Mouse (Mus musculus) Muller cell, postnatal 12 days (primary cell): ENCODE measurements around the gene Ptprh.
"Not testable (repeated sequence)": the region's sequence is repeated elsewhere in the genome, so short reads cannot be mapped to it uniquely, and the experiment has no call there.

ENCODE experiments used
- DNase-seq: peaks from one replicate; pipeline ENCODE4 v3.0.0-alpha.2; 2015; ENCODE audit errors: inconsistent ontology term

Gene Ptprh

DNA sequence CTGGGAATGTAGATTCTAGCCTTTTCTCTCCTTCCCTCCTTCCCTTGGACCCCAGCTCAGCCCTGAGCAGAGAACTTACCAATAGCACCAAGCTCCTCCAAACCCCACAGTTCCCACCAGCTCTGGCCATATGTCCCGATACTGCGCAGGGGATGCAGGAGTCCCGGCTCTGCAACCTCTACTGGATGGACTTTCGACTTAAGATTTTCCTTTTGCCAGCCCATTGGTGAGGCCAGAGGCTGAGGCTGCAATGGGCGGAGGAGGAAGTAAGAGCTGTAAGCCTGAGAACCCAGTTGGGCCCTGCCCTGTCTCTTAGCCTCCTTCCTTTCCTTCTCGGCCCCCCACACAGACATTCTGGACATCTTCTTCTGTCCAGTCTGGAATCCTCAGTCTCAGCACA lies 872 bp downstream of the Ptprh start:
- DNase-seq, result no peak

DNA sequence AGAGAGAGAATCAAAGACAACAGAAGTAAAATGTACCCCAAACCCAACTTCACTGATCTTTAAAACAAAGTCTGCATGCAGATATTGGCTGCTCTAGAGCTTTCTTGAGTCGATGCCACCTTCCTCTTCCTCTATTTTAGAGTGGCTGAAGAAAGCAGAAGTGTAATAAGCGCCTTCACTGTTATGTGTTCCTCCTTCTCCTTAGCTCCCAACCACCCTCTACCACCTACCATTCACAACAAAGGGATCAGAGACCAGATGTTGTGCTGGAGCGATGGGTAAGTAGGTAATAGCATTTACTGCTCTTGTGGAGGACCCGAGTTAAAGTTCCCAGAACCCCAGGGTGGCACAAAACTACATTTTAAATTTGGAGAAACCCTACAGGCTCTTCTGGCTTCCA lies 6.8 kb downstream of the Ptprh start:
- DNase-seq, result not testable (repeated sequence)

DNA sequence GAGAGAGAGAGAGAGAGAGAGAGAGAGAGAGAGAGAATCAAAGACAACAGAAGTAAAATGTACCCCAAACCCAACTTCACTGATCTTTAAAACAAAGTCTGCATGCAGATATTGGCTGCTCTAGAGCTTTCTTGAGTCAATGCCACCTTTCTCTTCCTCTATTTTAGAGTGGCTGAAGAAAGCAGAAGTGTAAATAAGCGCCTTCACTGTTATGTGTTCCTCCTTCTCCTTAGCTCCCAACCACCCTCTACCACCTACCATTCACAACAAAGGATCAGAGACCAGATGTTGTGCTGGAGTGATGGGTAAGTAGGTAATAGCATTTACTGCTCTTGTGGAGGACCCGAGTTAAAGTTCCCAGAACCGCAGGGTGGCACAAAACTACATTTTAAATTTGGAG lies 22.4 kb downstream of the Ptprh start:
- not testable (repeated sequence) for DNase-seq

DNA sequence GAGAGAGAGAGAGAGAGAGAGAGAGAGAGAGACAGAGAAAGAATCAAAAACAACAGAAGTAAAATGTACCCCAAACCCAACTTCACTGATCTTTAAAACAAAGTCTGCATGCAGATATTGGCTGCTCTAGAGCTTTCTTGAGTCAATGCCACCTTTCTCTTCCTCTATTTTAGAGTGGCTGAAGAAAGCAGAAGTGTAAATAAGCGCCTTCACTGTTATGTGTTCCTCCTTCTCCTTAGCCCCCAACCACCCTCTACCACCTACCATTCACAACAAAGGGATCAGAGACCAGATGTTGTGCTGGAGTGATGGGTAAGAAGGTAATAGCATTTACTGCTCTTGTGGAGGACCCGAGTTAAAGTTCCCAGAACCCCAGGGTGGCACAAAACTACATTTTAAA lies 31.5 kb downstream of the Ptprh start:
- not testable (repeated sequence) for DNase-seq

DNA sequence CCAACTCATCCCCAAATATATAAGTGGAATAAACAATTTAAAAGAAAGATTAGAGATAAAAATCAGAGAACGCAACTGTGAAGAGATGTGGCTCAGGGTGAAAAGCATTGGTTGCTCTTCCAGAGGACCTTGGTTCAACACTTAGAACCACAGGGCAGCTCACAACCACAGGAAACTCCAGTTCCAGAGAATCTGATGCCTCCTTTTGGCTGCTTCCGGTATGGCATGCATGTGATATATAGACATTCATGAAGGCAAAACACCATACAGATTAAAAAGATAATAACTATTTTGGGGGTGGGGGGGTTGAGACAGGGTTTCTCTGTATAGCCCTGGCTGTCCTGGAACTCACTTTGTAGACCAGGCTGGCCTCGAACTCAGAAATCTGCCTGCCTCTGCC lies 41.2 kb downstream of the Ptprh start:
- DNase-seq, result no peak

DNA sequence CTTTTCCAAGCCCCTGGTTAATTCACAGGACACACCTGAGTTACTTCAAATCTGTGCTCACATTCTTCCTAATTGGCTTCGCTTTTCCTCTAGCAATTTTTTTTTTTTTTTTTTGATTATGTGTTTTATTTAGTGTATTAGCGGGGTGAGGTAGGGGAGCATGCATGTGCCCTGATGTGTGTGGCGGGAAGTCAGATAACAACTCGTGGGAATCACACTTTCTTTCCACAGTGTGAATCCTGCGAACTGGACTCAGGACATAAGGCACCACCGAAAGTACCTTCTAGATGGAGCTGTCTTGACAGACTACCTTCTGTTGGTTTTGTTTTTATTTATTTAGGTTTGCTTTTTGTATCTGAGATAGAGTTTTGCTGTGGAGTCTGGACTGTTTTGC lies 46.7 kb downstream of the Ptprh start:
- no peak for DNase-seq

DNA sequence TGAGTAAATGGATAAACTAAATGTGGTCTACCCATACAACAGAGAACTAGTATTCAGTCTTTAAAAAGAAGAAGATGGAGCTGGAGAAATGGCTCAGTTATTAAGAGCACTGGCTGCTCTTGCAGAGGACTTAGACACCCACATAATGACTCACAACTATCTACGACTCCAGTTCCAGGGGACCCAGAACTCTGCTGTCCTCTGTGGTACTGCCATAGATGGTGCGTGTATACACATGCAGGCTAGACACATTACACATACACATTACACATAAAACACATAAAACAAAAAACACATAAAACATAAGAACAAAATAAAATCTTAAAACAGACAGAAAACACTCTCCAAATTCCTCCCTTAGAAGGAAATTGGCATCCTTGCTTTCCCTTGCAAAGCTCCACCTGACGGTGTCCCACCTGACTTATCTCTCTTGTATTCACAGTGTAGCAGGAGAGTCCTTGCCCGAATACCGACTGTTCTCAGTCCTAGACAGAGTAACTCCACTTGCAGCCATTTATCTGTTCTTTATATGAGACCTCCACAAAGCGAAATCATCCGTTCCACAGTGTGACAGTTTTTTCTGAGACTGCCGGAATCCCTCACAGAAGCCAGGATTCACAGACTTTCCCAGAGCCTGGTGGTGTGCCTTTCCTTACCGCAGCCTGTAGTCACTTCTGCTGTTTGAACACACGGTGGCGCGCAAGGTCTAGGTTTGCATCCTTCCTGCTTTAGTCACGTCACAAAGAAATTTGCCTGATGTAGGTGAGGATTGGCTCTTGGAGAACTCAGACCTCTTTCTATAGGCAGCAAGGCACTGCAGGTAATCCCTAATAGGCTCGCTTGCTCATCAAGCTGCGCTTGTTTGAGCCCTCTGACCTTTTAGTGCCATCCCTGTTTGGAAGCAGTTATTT lies 47.3 kb downstream of the Ptprh start:
- DNase-seq, result peak; percentile 79

DNA sequence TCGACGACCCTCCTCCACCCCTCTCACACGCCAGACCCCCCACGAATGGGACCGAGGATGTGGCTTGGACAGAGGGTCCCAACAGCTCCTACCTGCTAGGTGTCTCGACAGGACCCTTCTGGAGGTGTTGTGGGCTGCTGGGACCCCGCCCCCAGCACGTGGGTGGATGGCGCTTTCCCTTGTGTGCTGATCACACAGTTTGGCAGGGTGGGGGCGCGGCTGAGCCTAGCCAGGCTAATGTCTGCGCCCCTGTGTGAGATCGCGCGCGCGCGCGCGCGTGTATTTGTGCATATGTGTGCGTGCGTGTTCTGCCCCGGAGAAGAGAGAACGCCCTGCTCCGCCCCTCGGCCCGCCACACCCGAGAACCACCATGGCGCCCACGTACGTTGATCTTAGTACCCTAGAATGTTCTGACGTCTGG lies 56.6 kb downstream of the Ptprh start, which contains the start of gene Syt5:
Syt5 (minus strand) TSS at position 321 of the 421 bp plus-strand sequence.
- DNase-seq, result peak; percentile 19

DNA sequence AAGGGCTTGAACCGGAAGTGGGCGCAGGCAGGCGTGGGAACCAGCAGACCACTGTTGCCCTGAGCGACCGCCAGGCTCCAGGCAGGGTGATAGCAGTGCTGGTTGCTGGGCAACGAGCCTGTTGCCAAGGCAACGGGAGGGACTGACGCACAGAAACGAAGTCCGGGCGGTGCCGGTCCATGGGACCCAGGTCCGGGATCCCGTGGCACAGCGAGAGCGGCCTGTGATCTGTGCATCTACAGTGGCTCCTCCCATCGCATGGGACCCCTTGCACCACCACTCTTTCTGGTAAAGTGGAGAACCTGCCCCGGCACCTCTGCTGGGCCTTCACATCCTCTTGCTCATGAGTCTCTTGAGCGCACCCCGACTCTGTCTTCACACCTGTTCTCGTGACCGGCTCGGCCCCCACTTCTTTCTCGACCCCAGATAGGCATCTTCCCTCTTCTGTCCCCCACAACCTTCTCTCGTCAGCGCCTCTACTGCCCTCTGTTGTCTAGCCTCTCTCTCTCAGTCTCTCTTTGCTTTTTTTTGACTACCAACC lies 57.2 kb downstream of the Ptprh start:
- DNase-seq, result peak; percentile 64

DNA sequence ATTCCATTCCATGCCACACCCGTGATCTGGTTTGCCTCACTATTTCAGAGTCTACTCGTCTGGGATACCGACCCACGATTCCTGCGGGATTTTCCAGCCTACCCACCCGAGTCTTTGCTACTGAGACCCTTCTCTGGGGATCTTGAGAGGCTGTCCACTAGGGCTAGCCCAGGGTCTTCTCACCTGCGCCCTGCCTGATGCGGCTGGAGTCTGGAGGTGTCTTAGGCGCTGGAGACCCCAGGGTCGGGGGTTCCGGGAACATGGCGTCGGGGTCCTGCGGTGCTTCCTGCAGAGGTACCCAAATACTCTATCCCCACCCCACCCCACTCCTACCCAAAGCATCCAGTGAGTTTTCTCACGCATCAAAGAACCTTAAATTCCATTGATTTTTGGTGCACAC lies 57.8 kb downstream of the Ptprh start:
- no peak for DNase-seq

DNA sequence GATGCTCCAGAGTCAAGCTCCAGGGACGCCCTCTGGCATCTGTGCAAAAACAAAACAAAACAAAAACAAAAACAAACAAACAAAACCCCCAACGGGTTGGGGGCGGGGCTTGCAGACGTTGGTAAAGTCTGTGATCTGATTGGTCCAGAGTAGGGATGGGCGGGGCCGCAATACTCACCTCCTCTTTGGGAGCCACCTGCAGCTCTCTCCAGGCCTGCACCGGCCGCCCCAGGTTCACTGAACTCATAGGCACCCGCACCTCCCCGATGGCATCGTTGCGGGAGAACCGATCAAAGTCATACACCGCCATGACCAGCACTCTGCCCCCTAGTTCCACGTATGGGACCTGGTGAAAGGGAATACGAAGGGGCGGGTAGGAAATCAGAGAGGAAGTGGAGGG lies 61.8 kb downstream of the Ptprh start:
- no peak for DNase-seq

DNA sequence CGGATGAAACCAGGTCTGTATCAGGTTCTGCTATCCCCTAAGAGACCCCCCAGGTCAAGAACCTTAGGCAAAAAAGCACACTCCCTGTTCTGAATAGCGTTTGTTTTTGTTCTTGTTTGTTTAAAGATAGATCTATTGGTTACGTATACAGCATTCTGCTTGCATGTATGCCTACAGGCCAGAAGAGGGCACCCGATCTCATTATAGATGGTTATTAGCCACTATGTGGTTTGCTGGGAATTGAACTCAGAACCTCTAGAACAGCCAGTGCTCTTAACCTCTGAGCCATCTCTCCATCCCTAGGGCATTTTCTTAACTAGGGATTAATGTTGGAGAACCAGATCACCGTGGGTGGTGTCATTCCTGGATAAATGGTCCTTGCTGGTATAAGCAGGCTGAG lies 62.5 kb downstream of the Ptprh start:
- DNase-seq, result no peak

DNA sequence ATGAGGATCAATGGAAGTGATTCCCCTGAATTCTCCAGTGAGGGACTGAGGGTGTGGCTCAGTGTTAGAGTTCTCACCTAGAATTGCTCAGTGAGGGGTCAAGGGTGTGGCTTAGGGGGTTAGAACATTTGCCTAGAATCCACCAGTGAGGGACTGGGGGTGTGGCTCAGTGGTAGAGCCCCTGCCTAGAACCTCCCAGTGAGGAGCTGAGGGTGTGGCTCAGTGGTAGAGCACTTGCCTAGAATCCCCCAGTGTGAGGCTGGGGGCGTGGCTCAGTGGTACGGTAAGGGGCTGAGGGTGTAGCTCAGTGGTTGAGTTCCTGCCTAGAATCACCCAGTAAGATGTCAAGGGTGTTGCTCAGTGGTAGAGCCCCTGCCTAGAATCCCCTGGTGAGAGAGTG lies 64.8 kb downstream of the Ptprh start:
- no peak for DNase-seq

DNA sequence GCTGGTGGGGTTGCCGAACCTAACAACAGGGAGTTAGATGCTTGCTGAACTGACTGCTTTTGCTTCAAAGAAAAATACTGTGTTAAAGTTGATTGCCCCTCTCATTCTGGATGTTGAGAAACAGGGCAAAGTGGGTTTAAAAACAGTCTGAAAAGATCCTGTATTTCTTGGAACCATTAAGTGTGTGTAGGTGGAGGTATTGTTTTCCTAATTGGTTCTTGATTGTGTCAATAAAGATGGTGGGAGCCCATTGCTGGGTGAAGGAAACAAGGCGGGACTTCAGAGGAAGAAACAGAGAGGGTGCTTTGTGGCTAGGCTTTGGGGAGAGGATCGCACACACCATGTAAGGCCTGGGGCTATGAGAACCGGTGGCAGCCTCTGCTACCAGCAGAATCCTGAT lies 66.7 kb downstream of the Ptprh start:
- no peak for DNase-seq

DNA sequence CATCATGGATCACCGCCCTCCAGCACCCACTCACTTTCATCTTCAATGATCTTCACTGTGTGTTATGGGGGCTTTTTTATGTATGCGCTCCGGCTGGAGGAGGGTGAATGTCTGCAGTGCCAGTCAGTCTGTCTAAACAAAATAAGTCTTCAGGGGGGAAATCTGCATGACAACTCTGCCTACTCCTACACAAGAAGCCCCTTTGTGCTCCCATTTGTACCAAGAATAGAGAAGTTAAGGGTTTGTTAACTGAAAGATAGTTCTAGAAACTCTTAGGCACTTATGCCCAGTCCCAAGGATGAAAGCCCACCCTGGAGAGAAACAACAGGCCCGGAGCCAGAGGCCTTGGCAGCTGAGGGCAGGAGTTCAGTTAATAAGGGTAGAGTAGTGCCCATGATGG lies 67.5 kb downstream of the Ptprh start:
- DNase-seq, result no peak

DNA sequence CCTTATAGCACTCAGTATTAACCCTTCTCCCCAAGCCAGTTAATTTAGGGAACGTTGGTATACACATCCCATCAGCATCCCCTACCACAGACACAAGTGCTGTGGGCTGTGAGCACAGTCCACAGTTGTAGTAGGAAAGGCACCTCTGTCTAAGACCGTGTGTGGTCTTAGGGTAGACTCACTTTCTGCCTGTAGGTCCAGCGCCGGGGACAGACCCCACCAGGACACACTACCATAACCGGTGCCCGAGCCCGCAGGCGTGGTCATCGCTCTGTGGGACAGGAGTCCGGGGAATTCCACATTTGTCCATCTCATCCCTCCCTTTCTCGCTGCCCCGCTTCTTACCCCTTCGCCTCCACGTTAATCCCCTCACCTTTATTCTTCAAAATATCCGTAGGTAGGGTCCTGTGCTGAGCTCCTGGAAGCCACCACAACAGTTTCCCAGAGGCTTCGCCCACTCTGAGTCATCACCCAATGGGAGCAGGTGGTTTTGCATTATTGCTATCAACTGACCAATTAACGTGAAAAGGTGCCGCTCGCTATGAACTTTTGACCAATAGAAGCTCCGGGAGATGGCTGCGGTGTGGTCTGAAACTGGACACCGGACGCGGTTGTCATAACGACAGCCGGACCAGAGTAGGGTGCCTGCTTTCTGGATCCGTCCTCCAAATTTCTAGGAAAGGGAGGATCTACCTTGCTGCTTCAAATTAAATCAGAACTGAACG lies 71.7 kb downstream of the Ptprh start, which contains the start of gene Dnaaf3:
Dnaaf3 (minus strand) TSS at position 449 of the 725 bp plus-strand sequence.
- DNase-seq, result peak; percentile 90

DNA sequence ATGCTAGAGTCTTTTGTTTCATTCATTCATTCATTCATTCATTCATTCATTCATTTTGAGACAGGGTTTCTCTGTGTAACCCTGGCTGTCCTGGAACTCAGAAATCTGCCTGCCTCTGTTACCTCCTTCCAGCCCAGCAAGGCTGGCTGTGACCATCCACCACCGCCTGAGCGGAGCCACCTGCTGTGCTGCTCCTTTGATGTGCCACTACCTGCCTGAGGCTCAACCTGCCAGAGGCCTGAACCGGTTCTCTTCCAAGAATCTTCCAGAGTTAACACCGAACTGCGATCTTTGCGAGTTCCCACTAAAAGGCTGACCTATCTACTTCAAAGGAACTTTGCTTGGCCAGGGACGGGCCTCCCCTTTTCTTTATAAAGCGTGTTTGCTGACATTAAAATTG lies 73.7 kb downstream of the Ptprh start:
- DNase-seq, result not testable (repeated sequence)

DNA sequence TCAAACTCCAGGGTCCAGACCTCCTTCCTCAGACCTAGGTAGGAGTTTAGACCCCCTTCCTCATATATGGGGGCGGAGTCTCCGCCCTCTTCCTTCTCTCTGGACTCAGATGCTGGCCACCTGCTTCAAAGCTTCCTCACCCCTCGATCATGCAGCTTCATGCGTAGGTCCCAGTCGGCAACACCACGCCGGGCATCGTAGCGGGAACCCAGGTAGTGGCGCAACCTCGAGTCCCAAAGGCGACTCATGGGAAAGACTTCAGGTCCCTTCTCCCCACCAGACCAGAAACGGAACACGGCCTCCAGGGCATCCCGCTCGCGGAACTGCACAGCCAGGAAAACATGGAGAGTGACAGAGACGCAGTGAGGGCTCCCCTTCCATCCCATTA lies 76.5 kb downstream of the Ptprh start:
- no peak for DNase-seq

DNA sequence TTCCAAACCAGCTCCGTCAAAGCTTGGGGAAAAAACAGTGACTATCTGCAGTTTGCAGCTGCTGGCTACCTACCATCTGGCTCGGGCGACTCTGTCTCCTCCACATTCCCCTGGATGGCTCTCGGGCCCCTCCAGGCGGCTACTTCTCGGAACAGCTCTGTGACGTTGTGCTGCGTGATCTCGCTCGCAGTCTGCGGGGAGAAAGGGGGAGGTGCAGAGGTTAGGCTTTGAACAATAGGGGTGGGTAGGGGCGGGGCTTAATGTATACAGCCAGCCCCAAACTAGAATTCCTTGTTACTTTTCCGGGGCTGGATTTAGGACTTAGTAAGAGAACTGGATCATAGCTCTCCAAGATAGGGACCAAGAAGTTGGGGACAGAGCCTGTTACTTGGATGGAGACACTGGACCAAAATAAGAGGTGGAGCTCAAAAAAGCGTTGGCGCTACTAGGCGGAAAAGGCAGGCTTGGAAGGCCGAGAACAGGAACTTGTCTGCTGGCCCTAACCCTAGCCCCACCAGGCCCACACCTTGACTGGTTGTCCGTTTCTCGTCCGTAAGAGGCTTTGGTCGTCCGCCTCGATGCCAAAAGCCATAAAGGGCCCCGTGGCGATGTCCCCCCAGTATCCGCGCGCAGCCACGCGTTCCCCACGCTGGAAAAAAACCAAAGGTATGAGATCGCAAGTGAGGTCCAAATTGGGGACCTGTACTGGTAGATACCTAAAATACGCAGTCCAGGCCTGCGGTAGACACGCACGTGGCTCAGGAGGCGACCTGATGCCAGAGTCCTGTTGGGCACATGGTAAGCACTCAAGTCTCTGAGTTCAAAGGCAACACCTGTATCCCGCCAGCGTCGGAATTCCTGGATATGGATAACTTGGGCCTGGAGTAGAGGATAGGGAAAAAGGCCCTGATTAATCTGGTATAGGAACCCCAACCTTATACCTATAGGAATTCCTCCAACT lies 77.2 kb downstream of the Ptprh start:
- peak; percentile 91 for DNase-seq

DNA sequence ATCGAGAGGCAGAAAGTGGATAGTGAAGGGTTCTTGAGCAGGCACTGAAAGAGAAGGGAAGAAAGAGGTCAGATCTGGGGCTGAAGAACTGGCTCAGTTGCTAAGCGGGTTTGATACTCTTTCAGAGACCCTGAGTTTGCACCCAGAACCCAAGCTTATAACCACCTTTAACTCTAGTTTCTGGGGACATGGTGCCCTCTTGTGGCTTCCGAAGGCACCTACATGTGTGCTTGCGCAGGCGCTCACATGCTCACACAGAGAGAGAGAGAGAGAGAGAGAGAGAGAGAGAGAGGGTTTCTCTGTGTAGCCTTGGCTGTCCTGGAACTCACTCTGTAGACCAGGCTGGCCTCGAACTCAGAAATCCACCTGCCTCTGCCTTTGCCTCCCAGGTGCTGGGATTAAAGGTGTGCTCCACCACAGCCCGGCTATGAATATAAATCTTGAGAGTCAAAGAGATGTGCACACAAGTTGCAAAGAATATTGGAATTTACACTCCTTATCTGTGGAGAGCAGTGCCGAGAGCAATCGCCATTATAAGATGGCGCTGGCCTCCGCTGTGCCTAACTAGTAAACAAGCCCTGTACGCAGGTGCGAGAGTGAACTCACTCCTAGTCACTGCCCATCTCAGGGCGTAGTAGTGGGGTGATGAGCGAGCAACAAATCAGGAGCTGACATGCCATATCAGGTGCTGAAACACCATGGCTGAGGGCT lies 79.5 kb downstream of the Ptprh start, which contains the start of gene Tnni3:
Tnni3 (minus strand) TSS at position 18 of the 711 bp plus-strand sequence.
- DNase-seq, result peak; percentile 64
